Mouse (Mus musculus): ENCODE data around the gene Vasn.

The Vasn gene

GRCm38 (mm10) chr16:4635760-4636159 lies 4.0 kb upstream of the Vasn start:
- in situ Hi-C loops (cut with MboI; ENCODE audit: low pct_unique_long_range_greater_than_20kb in 1 of 2, low sequenced_read_pairs in 2 of 2, unreplicated experiment in 1 of 2), result no loop called here

- in situ Hi-C loops (cut with MboI; ENCODE audit: low pct_unique_long_range_greater_than_20kb in 1 of 2, low sequenced_read_pairs in 2 of 2, unreplicated experiment in 1 of 2), result no loop called here
These were observed 800 bp upstream of the Vasn start for GRCm38 (mm10) chr16:4638891-4639390.

- in situ Hi-C loops (cut with MboI; ENCODE audit: low pct_unique_long_range_greater_than_20kb in 1 of 2, low sequenced_read_pairs in 2 of 2, unreplicated experiment in 1 of 2), result no loop called here
These were observed 695 bp downstream of the Vasn start for GRCm38 (mm10) chr16:4640267-4641005.

- in situ Hi-C loops (cut with MboI; ENCODE audit: low pct_unique_long_range_greater_than_20kb in 1 of 2, low sequenced_read_pairs in 2 of 2, unreplicated experiment in 1 of 2), result no loop called here
These were observed 1.5 kb downstream of the Vasn start for GRCm38 (mm10) chr16:4641119-4641838.

GRCm38 (mm10) chr16:4642190-4642589 lies 2.4 kb downstream of the Vasn start:
- in situ Hi-C loops (cut with MboI; ENCODE audit: low pct_unique_long_range_greater_than_20kb in 1 of 2, low sequenced_read_pairs in 2 of 2, unreplicated experiment in 1 of 2), result no loop called here

- in situ Hi-C loops (cut with MboI; ENCODE audit: low pct_unique_long_range_greater_than_20kb in 1 of 2, low sequenced_read_pairs in 2 of 2, unreplicated experiment in 1 of 2), result no loop called here
These were observed 3.2 kb downstream of the Vasn start for GRCm38 (mm10) chr16:4642937-4643336.

GRCm38 (mm10) chr16:4643670-4644419 lies 4.1 kb downstream of the Vasn start:
- in situ Hi-C loops (cut with MboI; ENCODE audit: low pct_unique_long_range_greater_than_20kb in 1 of 2, low sequenced_read_pairs in 2 of 2, unreplicated experiment in 1 of 2), result no loop called here

GRCm38 (mm10) chr16:4645867-4646266 lies 6.1 kb downstream of the Vasn start:
- in situ Hi-C loops (cut with MboI; ENCODE audit: low pct_unique_long_range_greater_than_20kb in 1 of 2, low sequenced_read_pairs in 2 of 2, unreplicated experiment in 1 of 2), result no loop called here

- in situ Hi-C loops (cut with MboI; ENCODE audit: low pct_unique_long_range_greater_than_20kb in 1 of 2, low sequenced_read_pairs in 2 of 2, unreplicated experiment in 1 of 2), result no loop called here
These were observed 7.1 kb downstream of the Vasn start for GRCm38 (mm10) chr16:4646831-4647230.

- in situ Hi-C loops (cut with MboI; ENCODE audit: low pct_unique_long_range_greater_than_20kb in 1 of 2, low sequenced_read_pairs in 2 of 2, unreplicated experiment in 1 of 2), result no loop called here
These were observed 8.0 kb downstream of the Vasn start for GRCm38 (mm10) chr16:4647651-4648141.

- in situ Hi-C loops (cut with MboI; ENCODE audit: low pct_unique_long_range_greater_than_20kb in 1 of 2, low sequenced_read_pairs in 2 of 2, unreplicated experiment in 1 of 2), result no loop called here
These were observed 8.8 kb downstream of the Vasn start for GRCm38 (mm10) chr16:4648416-4649023.

- in situ Hi-C loops (cut with MboI; ENCODE audit: low pct_unique_long_range_greater_than_20kb in 1 of 2, low sequenced_read_pairs in 2 of 2, unreplicated experiment in 1 of 2), result no loop called here
These were observed 9.5 kb downstream of the Vasn start for GRCm38 (mm10) chr16:4649211-4649610.

GRCm38 (mm10) chr16:4649692-4650091 lies 10.0 kb downstream of the Vasn start:
- in situ Hi-C loops (cut with MboI; ENCODE audit: low pct_unique_long_range_greater_than_20kb in 1 of 2, low sequenced_read_pairs in 2 of 2, unreplicated experiment in 1 of 2), result loop anchor here (25.0 kb wide), 1 partner anchor 337 kb away; no protein-coding TSS in a partner anchor

- in situ Hi-C loops (cut with MboI; ENCODE audit: low pct_unique_long_range_greater_than_20kb in 1 of 2, low sequenced_read_pairs in 2 of 2, unreplicated experiment in 1 of 2), result loop anchor here (25.0 kb wide), 1 partner anchor 338 kb away; no protein-coding TSS in a partner anchor
These were observed 10.4 kb downstream of the Vasn start for GRCm38 (mm10) chr16:4650161-4650560.

- in situ Hi-C loops (cut with MboI; ENCODE audit: low pct_unique_long_range_greater_than_20kb in 1 of 2, low sequenced_read_pairs in 2 of 2, unreplicated experiment in 1 of 2), result loop anchor here (25.0 kb wide), 1 partner anchor 339 kb away; no protein-coding TSS in a partner anchor
These were observed 11.3 kb downstream of the Vasn start for GRCm38 (mm10) chr16:4651081-4651480.

- in situ Hi-C loops (cut with MboI; ENCODE audit: low pct_unique_long_range_greater_than_20kb in 1 of 2, low sequenced_read_pairs in 2 of 2, unreplicated experiment in 1 of 2), result loop anchor here (25.0 kb wide), 1 partner anchor 339 kb away; no protein-coding TSS in a partner anchor
These were observed 11.9 kb downstream of the Vasn start for GRCm38 (mm10) chr16:4651624-4652023.

- in situ Hi-C loops (cut with MboI; ENCODE audit: low pct_unique_long_range_greater_than_20kb in 1 of 2, low sequenced_read_pairs in 2 of 2, unreplicated experiment in 1 of 2), result loop anchor here (25.0 kb wide), 1 partner anchor 341 kb away; no protein-coding TSS in a partner anchor
These were observed 13.1 kb downstream of the Vasn start for GRCm38 (mm10) chr16:4652707-4653416.

GRCm38 (mm10) chr16:4654706-4655105 lies 15.0 kb downstream of the Vasn start:
- in situ Hi-C loops (cut with MboI; ENCODE audit: low pct_unique_long_range_greater_than_20kb in 1 of 2, low sequenced_read_pairs in 2 of 2, unreplicated experiment in 1 of 2), result loop anchor here (25.0 kb wide), 1 partner anchor 342 kb away; no protein-coding TSS in a partner anchor

Data from mouse embryonic stem cell (cell line).